Mouse (Mus musculus) ES-E14 (cell line): ENCODE measurements around the gene 4930442H23Rik. TPM values are rescaled to one million over a fixed set of nuclear protein-coding genes. Genes with fewer than 3 reads are reported as not detected.
"Not testable (repeated sequence)": the region's sequence is repeated elsewhere in the genome, so short reads cannot be mapped to it uniquely, and the experiment has no call there.

Experiments
- DNase-seq: peaks from one replicate; pipeline ENCODE4 v3.0.0-alpha.2; 2013; ENCODE audit warnings: low read depth, low spot score
- H3K27ac ChIP-seq: 2 replicates; pipeline ENCODE4 v1.5.1; 2012; ENCODE audit warnings: low read depth, mild to moderate bottlenecking, low read length, moderate library complexity, mixed read lengths; ENCODE audit not compliant: poor library complexity, insufficient read depth, severe bottlenecking
- H3K36me3 ChIP-seq: 2 replicates; pipeline ENCODE4 v1.6.1; 2012; ENCODE audit warnings: mild to moderate bottlenecking, low read length, moderate library complexity, mixed read lengths; ENCODE audit not compliant: control insufficient read depth, poor library complexity, insufficient read depth, severe bottlenecking
- H3K4me1 ChIP-seq, 2 experiments: fragments of 150-350 bp in 1 of 2; sonication (generic) in 1 of 2; 2 replicates each; pipeline ENCODE4 v1.6.1; 2012; ENCODE audit warnings: low read length in 2 of 2, mild to moderate bottlenecking in 1 of 2, mixed read lengths in 1 of 2; ENCODE audit not compliant: control insufficient read depth in 2 of 2, insufficient read depth in 2 of 2, poor library complexity in 1 of 2
- H3K4me3 ChIP-seq, 2 experiments: fragments of 150-350 bp in 1 of 2; sonication (generic) in 1 of 2; 2 replicates each; pipeline ENCODE4 v1.5.1; 2012; ENCODE audit warnings: low read length in 2 of 2, low read depth in 1 of 2, mild to moderate bottlenecking in 1 of 2, mixed read lengths in 1 of 2; ENCODE audit not compliant: insufficient read depth in 1 of 2, poor library complexity in 1 of 2, severe bottlenecking in 1 of 2
- H3K9ac ChIP-seq: 2 replicates; pipeline ENCODE4 v1.6.1; 2012; ENCODE audit warnings: low read depth, mild to moderate bottlenecking, low read length, mixed read lengths; ENCODE audit not compliant: poor library complexity, insufficient read depth, severe bottlenecking
- H3K9me3 ChIP-seq: fragments of 150-350 bp; sonication (generic); 2 replicates; pipeline ENCODE4 v1.6.1; 2012; ENCODE audit warnings: low read depth, mild to moderate bottlenecking, low read length; ENCODE audit not compliant: control insufficient read depth, insufficient read depth
- CHD2 ChIP-seq: IDR thresholded peaks from 2 replicates; pipeline ENCODE4 v1.6.1; 2014; ENCODE audit warnings: mild to moderate bottlenecking, low read depth, low read length, inconsistent platforms
- HCFC1 ChIP-seq: IDR thresholded peaks from 2 replicates; pipeline ENCODE4 v1.6.1; 2012; ENCODE audit warnings: low read length, inconsistent platforms, borderline replicate concordance; ENCODE audit not compliant: insufficient read depth
- MAFK ChIP-seq: IDR thresholded peaks from 2 replicates; pipeline ENCODE4 v1.6.1; 2014; ENCODE audit warnings: mild to moderate bottlenecking, low read depth, low read length, inconsistent platforms; ENCODE audit not compliant: insufficient read depth
- ZC3H11A ChIP-seq: IDR thresholded peaks from 2 replicates; pipeline ENCODE4 v1.6.1; 2012; ENCODE audit warnings: low read depth, mild to moderate bottlenecking, inconsistent platforms, low read length, borderline replicate concordance
- ZNF384 ChIP-seq: IDR thresholded peaks from 2 replicates; pipeline ENCODE4 v1.6.1; 2012; ENCODE audit warnings: low read depth, low read length, inconsistent platforms
- in situ Hi-C, 2 experiments: fragments of 600-800 bp; cut with MboI; formaldehyde crosslinking; loops; one replicate each; pipeline ENCODE4 v1.15.1; 2025; ENCODE audit warnings: low sequenced_read_pairs in 2 of 2, inconsistent platforms in 1 of 2; ENCODE audit not compliant: unreplicated experiment in 2 of 2
- total RNA-seq: library from RNA; depleted of rRNA; stranded (reverse); fragments of 300-350 nt; gene quantifications from 2 replicates; pipeline ENCODE4 v1.2.3, GENCODE M21; 2012

The 4930442H23Rik gene
- total RNA-seq, 1 experiment, result 0.54 TPM

- DNase-seq, result no peak
- H3K9ac ChIP-seq, result peak overlapping the region; percentile 99
- H3K36me3 ChIP-seq, result peaks cover 54% of the 10 kb centered on the region
- H3K27ac ChIP-seq, result peak overlapping the region; percentile 69
- TF ChIP-seq ZC3H11A, result no peak
- no peak for TF ChIP-seq MAFK
- TF ChIP-seq ZNF384, result no peak
- no peak for TF ChIP-seq CHD2
- TF ChIP-seq HCFC1, result no peak
- H3K4me1 ChIP-seq, result peaks cover 0 to 11% of the 10 kb centered on the region in 2 experiments; a peak in 2 of 4 replicates
- no peaks in the 10 kb centered on the region for H3K9me3 ChIP-seq
- H3K4me3 ChIP-seq, result peak overlapping the region; percentile 93 to 97
- in situ Hi-C loops, result no loop called here
These were observed 6.1 kb downstream of the 4930442H23Rik start for GRCm38 (mm10) chr10:81177491-81177925.

GRCm38 (mm10) chr10:81176466-81177271 lies 7.0 kb downstream of the 4930442H23Rik start, which contains the start of gene Eef2:
TSS of gene Eef2 (plus strand) at chr10:81176631.
- H3K9me3 ChIP-seq, result no peaks in the 10 kb centered on the region
- H3K4me1 ChIP-seq, result peaks cover 0 to 11% of the 10 kb centered on the region in 2 experiments; a peak in 2 of 4 replicates
- no peak for TF ChIP-seq CHD2
- TF ChIP-seq MAFK, result no peak
- no peak for TF ChIP-seq ZC3H11A
- TF ChIP-seq HCFC1, result peak; percentile 64; the same call in 1 of the 2 replicates
- peak within 1 kb of the TSS; percentile 99 for H3K9ac ChIP-seq
- peak; percentile 94 for DNase-seq
- H3K36me3 ChIP-seq, result peaks cover 50% of the 10 kb centered on the region
- H3K4me3 ChIP-seq, result peak within 1 kb of the TSS; percentile 93 to 97
- in situ Hi-C loops, result no loop called here
- peak within 1 kb of the TSS; percentile 69 for H3K27ac ChIP-seq

- no peak for DNase-seq
- Histone ChIP-seq H3K9ac (peak overlapping the region; percentile 48; the same call in 1 of the 2 replicates), H3K9me3 (no peaks in the 10 kb centered on the region), H3K36me3 (peaks cover 43% of the 10 kb centered on the region), H3K4me3 (peak overlapping the region; percentile 60 to 74), H3K4me1 (peaks cover 0 to 10% of the 10 kb centered on the region in 2 experiments; a peak in 2 of 4 replicates), H3K27ac (no peak overlapping the region; the same call in 1 of the 2 replicates)
- in situ Hi-C loops, result no loop called here
- TF ChIP-seq ZNF384 (no peak), MAFK (no peak), CHD2 (no peak), HCFC1 (no peak), ZC3H11A (no peak)
These were observed 7.6 kb downstream of the 4930442H23Rik start for GRCm38 (mm10) chr10:81175936-81176465.

GRCm38 (mm10) chr10:81175345-81175701 lies 8.3 kb downstream of the 4930442H23Rik start:
- H3K4me1 ChIP-seq, H3K4me3 ChIP-seq, in situ Hi-C loops, DNase-seq, H3K9ac ChIP-seq, H3K9me3 ChIP-seq, H3K27ac ChIP-seq: not testable (repeated sequence)
- H3K36me3 ChIP-seq, result peaks cover 36% of the 10 kb centered on the region
- peak; percentile 49; the same call in 1 of the 2 replicates for TF ChIP-seq ZNF384
